Mouse (Mus musculus) heart, adult 8-10 months (tissue): Measurements from ENCODE around the gene Sept9. TPM values are rescaled to one million over a fixed set of nuclear protein-coding genes. Genes with fewer than 3 reads are reported as not detected.

Experiments used
- DNase-seq: peaks from one replicate; pipeline ENCODE4 v3.0.0; 2022; ENCODE audit warnings: low spot score
- total RNA-seq, 4 experiments: library from RNA; stranded (reverse); gene quantifications; 2 replicates each; pipeline ENCODE4 v1.2.4; 2022

The Sept9 gene
- total RNA-seq, 4 experiments from 2014 or later = 26.5 to 38.8 (median 31.0) TPM

GRCm38 (mm10) chr11:117372537-117372936 is 173.1 kb downstream of the Sept9 start:
- DNase-seq = no peak

- no peak for DNase-seq
Measured at GRCm38 (mm10) chr11:117373195-117373594, 173.7 kb downstream of the Sept9 start.

DNA sequence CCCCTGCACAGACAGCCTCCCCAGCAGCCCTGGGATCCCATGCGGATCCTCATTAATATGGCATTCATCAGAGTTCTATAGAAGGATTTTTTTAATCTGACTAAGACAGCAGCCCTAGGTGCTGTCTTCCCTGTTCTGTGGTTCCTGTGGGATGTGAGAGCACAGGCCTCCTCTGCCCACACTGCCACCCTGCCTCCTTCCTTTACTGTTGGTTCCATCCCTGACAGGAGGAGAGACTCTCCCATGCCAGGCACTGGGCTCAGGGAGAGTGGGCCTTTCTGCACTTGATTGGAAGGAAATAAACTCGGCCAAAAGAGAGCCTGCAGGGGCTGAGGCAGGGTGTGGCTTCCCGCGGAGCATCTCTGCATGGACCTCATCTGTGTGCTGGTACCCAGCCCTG is 174.4 kb downstream of the Sept9 start:
- DNase-seq = no peak

- no peak for DNase-seq
Measured at GRCm38 (mm10) chr11:117374288-117374687, 174.8 kb downstream of the Sept9 start.

DNA sequence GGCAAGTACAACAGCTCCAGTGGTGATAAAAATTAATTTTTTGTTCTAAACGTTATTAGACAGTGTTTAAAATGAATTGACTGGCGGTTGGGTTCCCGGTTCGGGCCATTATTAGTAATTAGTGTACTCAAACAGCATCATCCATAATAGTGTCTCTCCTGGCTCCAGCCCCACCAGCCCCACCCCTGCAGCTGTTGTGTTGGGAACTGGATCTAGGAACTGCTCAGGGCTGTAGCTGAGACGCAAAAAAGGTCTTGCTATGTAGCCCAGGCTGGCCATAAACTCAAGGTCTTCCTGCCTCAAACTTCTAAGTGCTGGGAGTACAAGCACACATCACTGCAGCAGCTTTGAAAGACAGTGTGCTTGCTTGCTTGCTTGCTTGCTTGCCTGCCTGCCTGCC is 180.3 kb downstream of the Sept9 start:
- no peak for DNase-seq

GRCm38 (mm10) chr11:117384235-117384634 is 184.8 kb downstream of the Sept9 start:
- no peak for DNase-seq

- peak; percentile 92 for DNase-seq
Measured at GRCm38 (mm10) chr11:117384897-117385296, 185.4 kb downstream of the Sept9 start.

DNA sequence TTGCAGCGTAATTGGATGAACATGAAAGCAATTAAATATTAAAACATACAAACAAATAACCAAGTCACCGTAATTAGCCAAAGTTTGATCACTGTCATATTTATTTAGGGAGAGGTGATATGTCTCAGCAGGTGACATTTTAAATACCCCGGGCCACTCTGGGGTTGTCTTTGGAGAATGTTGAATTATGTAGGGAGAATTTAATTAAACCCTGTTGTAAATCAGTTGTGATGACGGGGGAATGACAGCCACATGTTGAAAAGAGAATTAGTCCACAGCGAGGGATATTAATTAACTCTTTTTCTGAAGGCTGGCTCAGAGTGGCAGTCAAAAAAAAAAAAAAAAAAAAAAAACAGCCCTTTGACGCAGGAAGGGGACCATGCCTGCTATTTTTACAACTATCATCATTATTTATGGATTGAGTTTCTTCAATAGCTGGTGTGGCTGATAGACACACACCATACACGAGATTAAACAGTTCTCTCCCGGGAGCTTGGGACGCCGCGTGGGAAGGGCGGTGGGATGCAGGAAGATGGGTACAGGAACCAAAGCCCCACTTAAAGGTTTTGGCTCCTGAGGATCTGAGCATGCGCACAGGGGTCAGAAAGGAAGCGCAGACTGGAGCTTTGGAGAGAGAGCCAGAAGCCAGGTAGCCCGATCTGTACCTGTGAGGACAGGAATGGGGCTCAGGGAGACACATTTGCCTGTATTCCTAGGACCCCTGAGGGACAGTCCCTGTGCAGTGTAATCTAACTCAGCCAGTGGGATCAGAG is 186.1 kb downstream of the Sept9 start:
- DNase-seq = no peak

- no peak for DNase-seq
Measured at GRCm38 (mm10) chr11:117387241-117387640, 187.8 kb downstream of the Sept9 start.

GRCm38 (mm10) chr11:117390001-117390402 is 190.5 kb downstream of the Sept9 start:
- DNase-seq = peak; percentile 55

DNA sequence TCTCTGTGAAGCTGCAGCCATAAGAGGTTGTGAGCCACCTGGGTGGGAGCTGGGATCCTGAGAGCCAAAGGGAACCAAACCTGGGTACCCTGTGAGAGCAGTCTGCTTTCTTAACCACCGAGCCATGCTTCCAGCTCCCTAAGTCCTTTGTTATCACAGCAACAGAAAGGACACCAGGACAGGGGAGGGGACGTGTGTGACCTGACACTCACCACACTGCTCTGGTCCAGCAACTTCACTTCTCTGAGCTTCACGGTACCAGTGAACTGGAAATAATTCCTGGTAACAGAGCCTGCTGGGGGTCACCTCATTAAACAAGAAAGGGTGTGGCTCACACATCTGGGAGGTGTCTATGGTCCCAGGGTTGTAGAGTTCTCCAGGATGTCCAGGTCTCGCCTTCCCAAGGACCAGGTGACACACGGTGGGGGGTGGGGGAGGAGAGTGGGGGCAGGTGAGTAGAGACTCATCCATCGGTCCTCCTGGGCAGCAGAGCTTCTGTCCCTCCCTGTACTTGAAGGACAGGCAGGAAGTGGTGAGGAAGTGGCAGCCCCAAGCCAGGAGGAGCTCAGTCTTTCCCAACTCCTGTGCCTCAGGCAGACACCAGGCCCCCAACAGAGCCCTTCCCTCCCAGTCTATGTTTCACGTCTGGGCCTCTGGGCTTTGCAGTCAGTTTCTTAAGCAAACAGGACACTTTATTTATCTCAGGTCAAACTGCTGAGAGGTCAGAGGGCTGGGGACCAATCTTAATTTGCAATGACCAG is 191.5 kb downstream of the Sept9 start:
- no peak for DNase-seq

- no peak for DNase-seq
Measured at GRCm38 (mm10) chr11:117392251-117392650, 192.8 kb downstream of the Sept9 start.

DNA sequence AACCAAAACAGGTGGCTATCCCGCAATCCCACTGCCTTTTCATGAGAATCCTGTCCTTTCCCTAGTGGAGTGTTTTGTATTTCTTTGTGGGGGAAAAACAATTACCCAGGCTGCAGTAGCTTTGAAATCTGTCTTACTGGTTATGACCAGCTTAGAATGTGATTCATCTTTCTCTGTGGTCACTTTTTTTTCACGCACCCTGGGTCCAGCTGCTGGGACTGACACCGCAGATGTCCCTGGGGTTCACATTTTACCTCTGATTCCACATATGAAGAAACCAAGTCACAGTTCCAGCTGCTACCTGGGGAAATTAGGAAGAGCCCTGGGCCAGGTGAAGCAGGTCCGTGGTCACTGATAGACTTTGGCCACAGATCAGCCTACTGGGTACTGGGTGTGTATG is 194.3 kb downstream of the Sept9 start:
- no peak for DNase-seq

GRCm38 (mm10) chr11:117394230-117395137 is 195.0 kb downstream of the Sept9 start:
- no peak for DNase-seq

GRCm38 (mm10) chr11:117395228-117395627 is 195.8 kb downstream of the Sept9 start:
- no peak for DNase-seq

- no peak for DNase-seq
Measured at GRCm38 (mm10) chr11:117396929-117397328, 197.5 kb downstream of the Sept9 start.

- no peak for DNase-seq
Measured at GRCm38 (mm10) chr11:117397755-117398154, 198.3 kb downstream of the Sept9 start.

- no peak for DNase-seq
Measured at GRCm38 (mm10) chr11:117398191-117398590, 198.7 kb downstream of the Sept9 start.

- no peak for DNase-seq
Measured at GRCm38 (mm10) chr11:117401583-117402367, 202.3 kb downstream of the Sept9 start.

DNA sequence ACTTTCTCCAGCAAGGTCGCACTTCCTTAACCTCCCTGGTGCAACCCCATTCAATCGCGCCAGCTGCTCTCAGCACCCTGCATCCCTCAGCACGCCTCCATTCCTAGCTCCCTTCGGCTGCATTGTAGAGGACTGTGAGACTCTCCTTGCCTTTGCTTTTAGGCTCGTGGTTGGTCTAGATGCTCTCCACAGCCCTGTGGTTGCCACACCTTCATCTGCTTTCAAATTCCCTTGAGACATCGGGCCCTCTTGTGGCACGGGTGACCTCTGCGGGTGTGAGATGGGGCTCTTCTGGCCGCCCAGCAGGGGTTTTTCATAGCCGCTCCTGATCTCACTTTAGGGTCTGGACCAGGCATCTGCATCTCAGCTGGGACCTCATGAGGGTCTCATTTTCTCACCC is 203.1 kb downstream of the Sept9 start:
- DNase-seq = no peak

GRCm38 (mm10) chr11:117403073-117403472 is 203.6 kb downstream of the Sept9 start:
- DNase-seq = no peak
